Mouse (Mus musculus): ENCODE measurements at regions not wholly inside any gene's neighbourhood (a gene's known extent, or its start where the extent isn't known, plus 50 kb on each side); places are given as distances from the start of the nearest gene placed in this dataset.
A peak's percentile ranks its signal among the peaks of the same experiment; 100 is the strongest.

- no peak for DNase-seq
These were observed 107.4 kb downstream of the Ets2 start for GRCm38 (mm10) chr16:95809127-95809876.

GRCm38 (mm10) chr16:95806510-95806909 is 104.6 kb downstream of the Ets2 start:
- no peak for DNase-seq

GRCm38 (mm10) chr16:95804199-95804598 is 102.3 kb downstream of the Ets2 start:
- DNase-seq = no peak

DNA sequence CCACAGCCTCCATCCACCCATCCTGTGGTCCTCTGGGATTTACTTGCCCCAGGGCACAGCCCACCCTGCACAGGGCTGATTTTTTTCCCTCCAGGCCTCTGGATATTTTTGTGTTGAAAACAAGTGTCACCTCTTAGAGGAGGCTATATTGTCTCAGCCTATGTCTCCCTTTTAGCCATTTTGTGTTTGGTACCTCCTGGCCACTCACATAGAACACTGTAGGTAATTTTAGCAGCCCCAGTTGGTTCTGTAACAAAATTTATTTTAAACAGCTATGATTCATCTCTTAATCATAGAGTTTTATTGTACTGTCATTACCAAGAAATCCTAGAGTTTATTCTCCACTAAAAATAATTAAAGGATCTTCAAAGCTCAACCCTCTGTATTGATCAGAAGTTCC is 100.8 kb downstream of the Ets2 start:
- no peak for DNase-seq

DNA sequence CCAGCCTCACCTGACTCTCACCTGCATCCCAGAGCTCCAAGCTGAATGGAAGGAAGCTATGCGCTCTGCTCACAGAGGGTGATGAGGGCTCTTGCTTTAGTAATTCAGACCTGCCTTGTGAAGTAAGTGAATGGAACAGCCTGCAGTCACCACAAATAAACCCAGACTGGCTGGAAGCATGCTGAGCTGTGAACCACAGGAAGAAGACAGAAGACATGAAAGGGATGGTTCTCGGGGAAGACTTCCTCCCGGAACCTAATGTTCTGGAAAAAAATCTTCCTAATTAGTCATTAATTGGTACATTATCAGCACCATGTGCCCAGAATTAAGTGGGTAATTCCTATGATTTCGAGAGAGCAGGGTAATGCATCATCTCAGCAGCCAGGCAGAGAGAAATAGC is 100.3 kb downstream of the Ets2 start:
- DNase-seq = no peak

DNA sequence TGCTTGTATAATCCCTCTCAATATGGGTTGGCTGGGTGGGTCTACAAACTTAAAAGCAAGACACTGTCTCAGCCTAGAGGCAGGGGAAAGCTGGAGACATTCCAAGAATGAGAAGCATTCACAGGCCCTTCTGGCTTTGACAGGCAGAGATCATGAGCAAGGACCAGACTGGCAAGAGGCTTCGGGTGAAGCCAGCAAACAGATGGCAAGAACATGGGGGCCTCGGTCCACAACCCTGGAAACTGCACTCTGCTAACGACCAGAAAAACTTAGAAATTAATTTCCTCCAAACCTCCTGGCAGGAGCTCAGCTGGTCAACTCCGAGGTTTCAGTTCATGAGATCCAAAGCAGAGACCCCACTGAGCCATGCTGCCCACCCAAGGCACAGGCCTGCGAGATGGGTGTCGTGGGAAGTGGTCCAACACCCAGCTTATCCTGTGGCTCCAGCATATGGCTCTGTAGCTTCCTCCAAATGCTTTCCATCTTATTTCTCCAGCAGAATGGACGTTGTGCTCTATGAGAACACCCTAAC is 99.1 kb downstream of the Ets2 start:
- no peak for DNase-seq

DNA sequence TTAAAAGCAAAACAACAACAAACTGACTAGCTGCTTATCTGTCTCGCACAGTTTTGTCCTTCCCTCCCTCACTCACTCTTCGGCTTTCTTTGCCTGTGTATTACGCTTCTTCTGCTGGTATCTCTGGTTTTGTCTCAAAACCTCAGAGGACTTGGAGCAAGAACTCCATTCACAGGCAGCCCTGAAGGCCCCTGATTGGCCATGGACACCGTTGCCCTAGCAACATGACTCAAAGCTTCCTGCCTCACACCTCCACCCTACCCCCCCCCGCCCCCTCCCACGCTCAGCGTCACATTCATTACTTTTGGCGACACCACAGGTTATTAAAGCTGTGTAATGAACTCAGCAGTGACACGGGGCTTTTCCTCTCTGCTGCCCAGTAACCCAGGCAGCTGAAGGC is 96.7 kb downstream of the Ets2 start:
- DNase-seq = no peak

DNA sequence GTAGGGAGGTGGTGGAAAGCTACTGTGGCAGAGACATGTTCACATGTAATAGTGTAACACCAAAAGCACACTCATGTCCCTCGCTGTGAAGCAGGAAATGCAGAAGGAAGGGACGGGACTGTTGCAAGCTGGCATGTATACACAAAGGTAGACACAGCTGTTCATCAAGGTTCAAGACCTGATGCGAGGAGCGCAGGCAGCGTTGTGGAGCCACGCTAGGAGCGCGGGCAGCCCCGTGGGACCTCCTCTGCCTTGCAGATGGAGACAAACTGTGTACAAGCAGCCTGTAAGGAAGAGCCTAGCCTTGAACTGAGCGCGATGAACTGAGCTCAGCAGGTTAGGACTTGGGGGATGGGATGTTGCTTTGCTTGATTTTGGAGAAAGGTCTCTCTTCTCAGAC is 96.2 kb downstream of the Ets2 start:
- DNase-seq = no peak

GRCm38 (mm10) chr16:95797141-95797540 is 95.3 kb downstream of the Ets2 start:
- DNase-seq = no peak

GRCm38 (mm10) chr16:95794876-95795275 is 93.0 kb downstream of the Ets2 start:
- no peak for DNase-seq

- no peak for DNase-seq
These were observed 92.4 kb downstream of the Ets2 start for GRCm38 (mm10) chr16:95794281-95794727.

- peak; percentile 88 for DNase-seq
These were observed 88.8 kb downstream of the Ets2 start for GRCm38 (mm10) chr16:95790691-95791090.

DNA sequence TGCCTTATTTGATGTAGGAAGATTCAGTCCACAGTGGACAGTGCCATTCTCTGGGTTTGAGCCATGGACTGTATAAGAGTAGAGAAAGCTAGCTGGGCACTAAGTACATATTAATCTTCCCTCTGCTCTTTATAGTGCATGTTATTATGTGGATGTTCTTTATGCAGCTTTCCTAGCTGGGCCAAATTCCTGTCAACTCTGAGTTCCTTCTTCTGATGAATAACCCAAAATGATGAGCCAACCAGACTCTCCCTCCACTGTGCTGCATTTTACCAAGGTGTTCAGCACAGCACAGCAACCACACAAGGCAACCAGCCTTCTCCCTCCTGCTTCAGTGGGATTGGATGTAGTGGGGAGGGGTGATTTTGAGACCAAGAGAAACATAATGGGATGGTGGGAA is 87.7 kb downstream of the Ets2 start:
- DNase-seq = no peak

DNA sequence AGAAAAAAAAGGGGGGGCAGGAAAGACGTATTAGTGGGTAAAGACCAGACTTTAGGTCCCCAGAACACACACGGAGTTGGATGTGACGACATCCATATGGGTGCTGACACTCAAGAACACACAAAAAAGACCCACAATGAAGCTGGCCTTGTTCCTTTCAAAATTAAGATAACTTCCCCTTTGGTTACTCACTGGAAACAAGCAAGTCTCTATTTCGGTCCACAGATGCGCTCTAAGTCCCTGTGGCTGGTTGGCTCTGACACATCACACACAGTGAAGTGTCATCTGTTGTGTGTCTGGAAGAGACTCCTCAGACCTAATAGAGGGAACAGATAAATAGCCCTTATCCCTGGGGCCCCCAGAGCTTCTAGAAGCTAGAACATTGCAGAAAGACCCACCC is 79.8 kb downstream of the Ets2 start:
- no peak for DNase-seq

GRCm38 (mm10) chr16:95780431-95780830 is 78.6 kb downstream of the Ets2 start:
- no peak for DNase-seq

DNA sequence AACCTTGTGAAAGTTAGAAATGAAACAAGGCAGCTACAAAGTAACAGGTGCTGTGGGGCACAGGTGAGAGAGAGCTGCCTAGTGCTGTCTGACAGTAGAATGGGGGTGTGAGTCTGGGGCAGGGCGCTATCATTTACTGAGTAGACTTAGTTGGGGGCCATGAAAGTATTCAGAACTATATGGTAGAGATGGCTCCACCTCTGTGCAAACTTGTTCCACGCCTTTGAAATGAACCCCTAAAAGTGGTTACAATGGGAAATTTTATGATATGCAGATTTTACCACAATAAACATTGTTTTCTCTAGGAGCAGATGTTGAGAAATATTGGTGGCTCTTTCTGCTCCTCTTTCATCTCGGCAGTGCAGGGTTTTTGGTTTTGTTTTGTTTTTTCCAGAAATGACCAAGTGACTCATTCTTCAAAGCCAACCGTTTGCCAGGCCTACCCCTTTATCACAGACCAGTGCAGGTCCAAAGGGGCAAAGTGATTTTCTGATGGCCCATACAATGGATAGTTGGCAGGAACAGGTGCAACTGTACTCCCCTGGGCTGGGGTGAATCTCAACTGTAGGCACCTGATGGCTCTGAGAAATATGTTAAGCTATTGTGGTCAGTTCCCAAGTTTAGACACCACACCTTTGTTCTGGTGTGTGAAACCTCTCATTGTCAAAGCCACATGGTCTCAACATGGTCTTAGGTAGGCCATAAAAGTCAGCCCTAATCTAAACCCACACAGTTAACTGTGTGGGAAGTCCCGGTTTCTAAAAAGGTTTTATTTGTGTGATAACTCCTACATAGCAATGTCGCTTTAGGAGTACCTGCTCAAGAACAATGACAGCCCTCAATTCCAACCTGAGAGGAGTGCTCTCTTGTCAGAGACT is 77.2 kb downstream of the Ets2 start:
- DNase-seq = no peak

GRCm38 (mm10) chr16:95778173-95778572 is 76.3 kb downstream of the Ets2 start:
- no peak for DNase-seq

DNA sequence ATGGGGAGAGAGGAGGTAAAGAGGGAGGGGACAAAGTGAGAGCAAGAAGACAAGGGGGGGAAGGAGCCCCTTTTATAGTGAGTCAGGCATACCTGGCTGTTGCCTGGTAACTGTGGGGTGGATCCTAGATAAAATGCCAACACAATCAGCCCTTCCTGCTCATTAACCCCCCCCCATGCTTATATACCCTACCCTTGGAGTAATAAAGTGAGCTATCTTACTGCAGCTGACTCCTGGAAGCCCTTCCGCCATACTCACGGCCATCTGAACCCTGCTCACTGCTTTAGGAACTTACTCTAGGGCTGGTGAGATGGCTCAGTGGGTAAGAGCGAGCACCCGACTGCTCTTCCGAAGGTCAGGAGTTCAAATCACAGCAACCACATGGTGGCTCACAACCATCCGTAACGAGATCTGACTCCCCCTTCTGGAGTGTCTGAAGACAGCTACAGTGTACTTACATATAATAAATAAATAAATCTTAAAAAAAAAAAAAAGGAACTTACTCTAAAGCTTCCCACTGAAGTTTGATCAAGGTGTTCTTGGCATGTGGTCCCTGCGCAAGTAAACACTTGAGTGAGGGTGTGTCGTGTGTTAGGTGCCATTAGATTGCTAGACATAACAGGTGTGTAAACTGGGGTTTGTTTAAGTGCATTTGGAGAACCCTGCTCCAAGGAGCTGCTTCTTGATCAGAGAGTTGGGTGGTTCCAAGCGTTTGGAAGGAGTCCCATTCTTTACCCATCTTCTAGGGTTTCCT is 74.9 kb downstream of the Ets2 start:
- DNase-seq = no peak

- no peak for DNase-seq
These were observed 74.1 kb downstream of the Ets2 start for GRCm38 (mm10) chr16:95776010-95776409.

- DNase-seq = no peak
These were observed 73.5 kb downstream of the Ets2 start for GRCm38 (mm10) chr16:95775361-95775760.

DNA sequence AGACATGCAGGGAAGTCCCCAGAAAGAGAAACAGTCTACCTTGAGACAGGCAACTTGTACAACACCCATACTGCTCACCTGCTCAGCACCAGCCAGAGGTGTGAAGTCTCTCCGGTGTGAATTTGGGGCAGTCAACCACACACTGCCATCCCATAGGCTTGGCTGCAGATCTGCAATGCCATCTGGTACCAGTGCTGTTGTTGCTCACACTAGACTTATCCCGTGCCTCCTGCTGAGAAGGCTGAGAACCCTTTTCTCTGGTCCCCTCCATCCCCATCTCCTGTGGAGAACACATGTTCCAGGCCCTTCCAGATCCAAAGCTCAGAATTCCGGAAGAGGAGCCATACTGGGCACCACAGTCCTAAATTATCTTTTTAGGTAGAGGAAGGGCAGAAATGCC is 71.3 kb downstream of the Ets2 start:
- DNase-seq = no peak
